Mouse (Mus musculus) kidney, adult 2 months (tissue): ENCODE data around the gene Invs.

Experiments
- CTCF ChIP-seq: fragments of 200-500 bp; conservative IDR thresholded peaks from 2 replicates; pipeline ENCODE4 v1.5.1; 2011; ENCODE audit warnings: low read depth, mild to moderate bottlenecking, control low read depth, low read length, moderate library complexity, mixed read lengths; ENCODE audit not compliant: insufficient read depth, insufficient read length
- POLR2A ChIP-seq: fragments of 200-500 bp; IDR thresholded peaks from one replicate; pipeline ENCODE4 v1.6.1; 2011; ENCODE audit warnings: low read depth, low read length, control low read depth

- TF ChIP-seq CTCF (no peak), POLR2A (no peak)
Observed at GRCm38 (mm10) chr4:48271838-48272237, 7.7 kb upstream of the Invs start.
